Mouse (Mus musculus) lung, embryonic 14.5 days (tissue): ENCODE measurements at regions not wholly inside any gene's neighbourhood (a gene's known extent, or its start where the extent isn't known, plus 50 kb on each side); places are given as distances from the start of the nearest gene placed in this dataset.

Source experiments
- ATAC-seq: fragments of 200-750 bp; cut with Nextera tagmentation; 2 replicates; pipeline ENCODE4 v1.8.0; 2017; ENCODE audit warnings: mild to moderate bottlenecking, moderate TSS enrichment, moderate library complexity; ENCODE audit not compliant: insufficient read depth
- DNase-seq: peaks from one replicate; pipeline ENCODE4 v3.0.0-alpha.2; 2015
- H3K27ac ChIP-seq: fragments of 300-500 bp; sonication (generic); 2 replicates; pipeline ENCODE4 v1.5.1; 2014; ENCODE audit warnings: low read depth, mild to moderate bottlenecking, moderate library complexity
- H3K27me3 ChIP-seq: fragments of 300-500 bp; sonication (generic); 2 replicates; pipeline ENCODE4 v1.6.1; 2014; ENCODE audit warnings: low read length, control low read depth; ENCODE audit not compliant: insufficient read depth
- H3K36me3 ChIP-seq: fragments of 300-500 bp; sonication (generic); 2 replicates; pipeline ENCODE4 v1.6.1; 2014; ENCODE audit warnings: control low read depth; ENCODE audit not compliant: insufficient read depth
- H3K4me1 ChIP-seq: fragments of 300-500 bp; sonication (generic); 2 replicates; pipeline ENCODE4 v1.6.1; 2014; ENCODE audit warnings: antibody characterized with exemption, control low read depth; ENCODE audit not compliant: insufficient read depth
- H3K4me2 ChIP-seq: fragments of 300-500 bp; sonication (generic); 2 replicates; pipeline ENCODE4 v1.6.1; 2014; ENCODE audit warnings: mild to moderate bottlenecking
- H3K4me3 ChIP-seq: fragments of 300-500 bp; sonication (generic); 2 replicates; pipeline ENCODE4 v1.5.1; 2014; ENCODE audit warnings: low read depth, low read length
- H3K9ac ChIP-seq: fragments of 300-500 bp; sonication (generic); 2 replicates; pipeline ENCODE4 v1.6.1; 2014
- H3K9me3 ChIP-seq: fragments of 300-500 bp; sonication (generic); 2 replicates; pipeline ENCODE4 v1.6.1; 2016; ENCODE audit warnings: low read depth, low read length, control low read depth
- CTCF ChIP-seq: IDR thresholded peaks from 2 replicates; pipeline ENCODE4 v1.5.1; 2016; ENCODE audit warnings: antibody characterized with exemption, low read depth
- WGBS: fragments of 180-500 bp; shearing (Covaris S2); extraction: QIAGEN DNeasy Blood & Tissue Kit; methylation state at CpG from one replicate; pipeline ENCODE4 v1.1.7; 2014; 5-methylcytosine and 5-hydroxymethylcytosine counted together

DNA sequence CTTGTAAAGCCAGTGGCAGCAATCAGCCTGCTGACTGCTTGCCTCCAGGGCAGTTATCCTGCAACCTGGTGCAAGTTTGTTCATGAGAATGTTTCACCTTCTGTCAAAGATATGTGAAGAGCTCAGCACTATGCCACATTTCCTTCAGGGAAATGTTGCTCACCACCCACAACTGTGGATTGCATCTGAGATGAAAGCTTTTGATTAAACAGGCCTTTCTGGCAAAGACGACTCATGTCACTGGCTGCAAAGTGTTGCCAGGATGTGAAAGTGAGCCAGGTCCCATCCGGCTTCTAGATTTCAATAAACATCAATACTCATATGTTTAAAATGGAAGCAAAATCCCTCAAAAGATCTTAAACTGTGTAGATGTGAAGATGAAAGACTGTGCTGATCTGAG lies 2121.0 kb downstream of the Gm37988 start:
- no peak overlapping the region for H3K4me3 ChIP-seq
- no peak overlapping the region for H3K27ac ChIP-seq
- no peak overlapping the region for H3K9ac ChIP-seq
- no peak overlapping the region for H3K4me2 ChIP-seq
- no peaks in the 10 kb centered on the region for H3K27me3 ChIP-seq
- no peaks in the 10 kb centered on the region for H3K9me3 ChIP-seq
- ATAC-seq: no peak
- WGBS: 52% methylated on average over 2 of the region's 2 CpGs
- no peak for TF ChIP-seq CTCF
- no peaks in the 10 kb centered on the region for H3K4me1 ChIP-seq
- H3K36me3 ChIP-seq: no peaks in the 10 kb centered on the region
- no peak for DNase-seq

DNA sequence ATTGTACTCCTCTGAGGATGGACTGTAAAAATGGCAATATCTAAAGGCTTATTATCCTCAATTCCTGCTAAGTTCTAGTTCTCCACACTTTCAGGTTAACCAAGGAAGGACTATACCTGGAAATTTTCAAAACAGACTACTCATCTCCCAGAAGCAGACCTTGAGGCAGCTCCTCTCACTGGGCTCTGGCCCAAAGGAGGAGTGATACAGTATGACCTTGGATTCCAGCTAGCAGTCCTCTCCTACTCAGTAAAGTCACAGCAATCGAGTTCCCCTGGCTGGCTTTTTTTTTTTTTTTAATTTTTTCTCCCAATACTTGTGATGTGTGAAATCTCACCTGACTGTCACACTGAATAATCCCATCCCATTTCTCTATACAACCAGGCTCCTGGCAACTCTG lies 2124.2 kb downstream of the Gm37988 start:
- Histone ChIP-seq H3K9ac (no peak overlapping the region), H3K36me3 (no peaks in the 10 kb centered on the region), H3K4me1 (no peaks in the 10 kb centered on the region), H3K27me3 (no peaks in the 10 kb centered on the region), H3K4me2 (no peak overlapping the region), H3K9me3 (no peaks in the 10 kb centered on the region), H3K4me3 (no peak overlapping the region), H3K27ac (no peak overlapping the region)
- ATAC-seq: no peak
- WGBS: 29% methylated on average over 1 of the region's 1 CpGs
- no peak for TF ChIP-seq CTCF
- DNase-seq: no peak

DNA sequence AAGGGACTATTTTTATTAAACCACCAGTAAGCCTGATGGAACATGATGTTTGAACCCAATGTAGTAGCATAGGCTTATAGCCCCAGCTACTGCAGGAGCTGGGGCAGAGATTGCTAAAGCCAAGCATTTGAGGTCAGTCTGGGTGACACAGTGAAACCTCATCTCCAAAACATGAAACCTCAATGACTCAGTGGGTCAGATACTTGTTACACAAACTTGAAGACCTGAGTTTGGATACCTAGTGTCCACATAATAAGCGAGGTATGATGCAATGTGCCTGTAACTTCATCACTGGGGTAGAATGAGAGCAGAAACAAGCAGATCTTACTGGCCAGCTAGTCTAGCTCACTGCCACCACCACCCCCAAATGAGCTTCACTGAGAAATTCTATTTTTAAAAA lies 2162.1 kb downstream of the Gm37988 start:
- H3K27ac ChIP-seq: no peak overlapping the region
- no peak overlapping the region for H3K4me3 ChIP-seq
- WGBS: 57% methylated on average over 1 of the region's 1 CpGs
- H3K9me3 ChIP-seq: no peaks in the 10 kb centered on the region
- TF ChIP-seq CTCF: no peak
- no peaks in the 10 kb centered on the region for H3K27me3 ChIP-seq
- ATAC-seq (no peak), DNase-seq (no peak)
- no peaks in the 10 kb centered on the region for H3K4me1 ChIP-seq
- H3K36me3 ChIP-seq: no peaks in the 10 kb centered on the region
- no peak overlapping the region for H3K4me2 ChIP-seq
- H3K9ac ChIP-seq: no peak overlapping the region

DNA sequence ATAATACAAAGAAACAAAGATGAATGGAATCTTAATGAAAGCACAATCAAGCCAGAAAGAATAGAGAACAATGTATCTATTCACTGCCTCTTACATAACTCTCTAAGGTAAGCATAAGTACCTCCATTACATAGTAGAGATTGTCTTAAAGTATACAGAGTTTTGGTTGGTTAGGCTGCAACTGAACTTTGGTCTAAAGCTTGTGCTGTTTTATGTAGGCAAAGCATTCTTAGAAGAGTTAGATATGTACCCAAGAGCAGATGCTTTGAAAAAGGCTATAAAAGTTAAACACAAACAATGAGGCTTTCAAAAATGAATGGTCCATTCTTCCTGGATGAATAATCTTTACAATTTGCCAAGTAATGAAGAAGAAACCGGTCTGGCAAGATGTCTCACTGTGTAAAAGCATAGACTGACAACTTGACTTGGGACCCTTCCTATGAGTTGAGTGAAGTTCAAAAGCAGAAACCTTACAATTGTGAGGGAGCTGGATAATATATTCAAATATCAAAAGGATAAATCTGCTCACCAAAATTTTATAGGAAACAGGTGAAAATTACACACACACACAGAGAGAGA lies 2166.1 kb downstream of the Gm37988 start:
- Histone ChIP-seq H3K9ac (no peak overlapping the region), H3K4me1 (no peaks in the 10 kb centered on the region), H3K27ac (no peak overlapping the region), H3K27me3 (no peaks in the 10 kb centered on the region), H3K9me3 (no peaks in the 10 kb centered on the region), H3K36me3 (no peaks in the 10 kb centered on the region), H3K4me2 (no peak overlapping the region), H3K4me3 (no peak overlapping the region)
- TF ChIP-seq CTCF: no peak
- 53% methylated on average over 1 of the region's 1 CpGs for WGBS
- peak; percentile 44 for DNase-seq
- ATAC-seq: peak; percentile 38; the same call in 1 of the 2 replicates

DNA sequence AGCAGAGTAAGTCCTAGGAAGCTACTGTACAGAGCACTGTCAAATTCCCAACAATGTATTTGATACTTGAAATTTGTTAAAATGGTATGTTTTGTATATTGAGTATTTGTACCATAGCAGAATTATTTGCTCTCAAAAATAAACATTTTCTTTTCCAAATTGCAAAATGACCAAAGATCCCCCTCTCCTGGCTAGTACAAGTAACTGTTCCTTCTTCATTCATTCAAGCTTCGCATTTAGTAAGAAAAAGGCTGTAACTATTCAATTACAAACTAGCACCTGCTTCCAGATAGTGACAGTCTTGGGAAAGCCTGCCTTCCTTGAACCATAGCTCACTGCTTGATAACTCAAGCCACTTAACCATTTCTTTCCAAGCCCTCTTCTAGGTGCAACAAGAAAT lies 2171.9 kb downstream of the Gm37988 start:
- 76% methylated on average over 1 of the region's 1 CpGs for WGBS
- Histone ChIP-seq H3K4me2 (no peak overlapping the region), H3K27ac (no peak overlapping the region), H3K9ac (no peak overlapping the region), H3K4me3 (no peak overlapping the region), H3K9me3 (no peaks in the 10 kb centered on the region), H3K4me1 (no peaks in the 10 kb centered on the region), H3K36me3 (no peaks in the 10 kb centered on the region), H3K27me3 (no peaks in the 10 kb centered on the region)
- TF ChIP-seq CTCF: 0 out of 2 replicates have a peak, but pooled peaks have one; percentile 8
- ATAC-seq (no peak), DNase-seq (no peak)

DNA sequence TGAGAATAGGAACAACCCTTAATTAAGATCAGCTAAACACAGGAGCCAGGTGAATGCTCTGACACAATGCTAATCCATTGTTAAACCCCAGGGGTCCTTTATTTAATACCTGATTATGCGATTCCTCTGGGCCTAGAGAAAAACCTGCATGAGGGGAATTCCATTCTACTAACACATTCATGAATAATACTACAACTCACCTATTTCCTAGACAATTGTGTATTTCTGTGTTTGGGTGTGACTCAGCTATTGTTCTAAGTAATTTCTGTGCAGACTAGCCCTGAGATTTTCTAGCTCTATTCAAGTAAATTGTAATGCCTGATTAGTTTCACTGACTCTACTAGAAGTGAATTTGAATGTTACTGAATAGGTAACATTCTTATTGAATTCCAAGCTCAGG lies 2176.5 kb downstream of the Gm37988 start:
- no peaks in the 10 kb centered on the region for H3K36me3 ChIP-seq
- H3K4me3 ChIP-seq: no peak overlapping the region
- no peak for TF ChIP-seq CTCF
- ATAC-seq (no peak), DNase-seq (no peak)
- H3K9me3 ChIP-seq: no peaks in the 10 kb centered on the region
- H3K27ac ChIP-seq: no peak overlapping the region
- H3K4me1 ChIP-seq: no peaks in the 10 kb centered on the region
- no peak overlapping the region for H3K4me2 ChIP-seq
- H3K9ac ChIP-seq: no peak overlapping the region
- 92% methylated on average over 1 of the region's 1 CpGs for WGBS
- H3K27me3 ChIP-seq: no peaks in the 10 kb centered on the region

DNA sequence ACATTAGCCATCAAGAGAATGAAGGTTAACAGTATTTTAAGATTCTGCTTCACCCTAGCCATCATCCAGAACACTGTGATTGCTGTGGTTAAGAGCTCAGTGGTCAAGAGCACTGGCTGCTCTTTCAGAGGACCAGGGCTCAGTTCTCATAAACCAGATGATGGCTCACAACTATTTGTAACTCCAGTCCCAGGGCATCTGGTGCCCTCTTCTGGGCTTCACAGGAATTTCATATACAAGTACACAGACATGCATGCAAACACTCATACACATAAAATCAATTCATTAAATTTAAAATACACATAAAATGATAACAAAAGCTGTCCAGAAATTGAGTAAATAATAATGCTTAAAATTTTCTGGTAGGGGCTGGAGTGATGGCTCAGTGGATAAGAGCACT lies 2189.9 kb downstream of the Gm37988 start:
- no peak overlapping the region for H3K4me2 ChIP-seq
- TF ChIP-seq CTCF: no peak
- no peak for DNase-seq
- H3K9ac ChIP-seq: no peak overlapping the region
- no peaks in the 10 kb centered on the region for H3K36me3 ChIP-seq
- H3K4me1 ChIP-seq: no peaks in the 10 kb centered on the region
- H3K27me3 ChIP-seq: no peaks in the 10 kb centered on the region
- H3K4me3 ChIP-seq: no peak overlapping the region
- no peaks in the 10 kb centered on the region for H3K9me3 ChIP-seq
- no peak overlapping the region for H3K27ac ChIP-seq
- no peak for ATAC-seq

DNA sequence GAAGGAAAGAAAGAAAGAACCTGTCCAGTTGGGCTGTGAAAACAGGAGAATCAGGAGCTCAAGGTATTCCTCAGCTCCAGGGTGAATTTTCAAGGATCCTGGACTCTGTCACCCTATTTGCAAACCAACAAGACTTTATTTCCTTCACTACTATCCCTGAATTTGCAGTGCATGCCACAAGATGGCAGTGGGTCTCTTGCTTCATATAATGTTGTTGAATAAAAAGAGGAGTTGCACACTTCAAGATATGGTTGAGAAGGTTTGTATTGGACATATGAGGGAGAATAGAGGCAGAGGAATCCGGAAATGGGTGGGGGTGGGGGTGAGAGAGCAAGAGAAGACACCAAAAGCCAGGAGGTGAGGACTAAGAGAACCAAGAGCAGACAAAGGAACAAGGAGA lies 2202.5 kb downstream of the Gm37988 start:
- Histone ChIP-seq H3K27ac (no peak overlapping the region), H3K4me2 (no peak overlapping the region), H3K4me1 (no peaks in the 10 kb centered on the region), H3K9ac (no peak overlapping the region), H3K27me3 (no peaks in the 10 kb centered on the region), H3K9me3 (no peaks in the 10 kb centered on the region), H3K36me3 (no peaks in the 10 kb centered on the region), H3K4me3 (no peak overlapping the region)
- 12% methylated on average over 1 of the region's 1 CpGs for WGBS
- peak; percentile 47 for TF ChIP-seq CTCF
- DNase-seq: peak; percentile 42
- no peak for ATAC-seq
